Mouse (Mus musculus) forebrain, embryonic 15.5 days (tissue): Measurements from ENCODE around the gene Slfn4. TPM values are rescaled to one million over a fixed set of nuclear protein-coding genes. Genes with fewer than 3 reads are reported as not detected.
"Not testable (repeated sequence)": the region's sequence is repeated elsewhere in the genome, so short reads cannot be mapped to it uniquely, and the experiment has no call there.

ENCODE experiments used
- ATAC-seq: fragments of 200-750 bp; cut with Nextera tagmentation; replicated peaks from 2 replicates; pipeline ENCODE4 v1.8.0; 2017; ENCODE audit warnings: mild to moderate bottlenecking, moderate TSS enrichment, moderate library complexity
- H3K27ac ChIP-seq: fragments of 300-500 bp; sonication (generic); replicated peaks from 2 replicates; pipeline ENCODE4 v1.5.1; 2015; ENCODE audit warnings: mild to moderate bottlenecking, inconsistent platforms
- H3K27me3 ChIP-seq: fragments of 300-500 bp; sonication (generic); 2 replicates; pipeline ENCODE4 v1.6.1; 2015; ENCODE audit warnings: inconsistent platforms
- H3K36me3 ChIP-seq: fragments of 300-500 bp; sonication (generic); 2 replicates; pipeline ENCODE4 v1.6.1; 2015; ENCODE audit warnings: mild to moderate bottlenecking, inconsistent platforms
- H3K4me1 ChIP-seq: fragments of 300-500 bp; sonication (generic); 2 replicates; pipeline ENCODE4 v1.6.1; 2015; ENCODE audit warnings: inconsistent platforms
- H3K4me2 ChIP-seq: fragments of 300-500 bp; sonication (generic); replicated peaks from 2 replicates; pipeline ENCODE4 v1.6.1; 2015; ENCODE audit warnings: mild to moderate bottlenecking, inconsistent platforms
- H3K4me3 ChIP-seq: fragments of 300-500 bp; sonication (generic); 2 replicates; pipeline ENCODE4 v1.5.1; 2015; ENCODE audit warnings: mild to moderate bottlenecking, inconsistent platforms
- H3K9ac ChIP-seq: fragments of 300-500 bp; sonication (generic); replicated peaks from 2 replicates; pipeline ENCODE4 v1.6.1; 2015; ENCODE audit warnings: mild to moderate bottlenecking, inconsistent platforms
- H3K9me3 ChIP-seq: fragments of 300-500 bp; sonication (generic); 2 replicates; pipeline ENCODE4 v1.6.1; 2016; ENCODE audit warnings: inconsistent platforms
- WGBS: fragments of 180-500 bp; shearing (Covaris S2); methylation state at CpG from one replicate; pipeline ENCODE4 v1.1.7; 2015; ENCODE audit warnings: mixed read lengths; 5-methylcytosine and 5-hydroxymethylcytosine counted together
- polyA plus RNA-seq: library from polyadenylated mRNA; unstranded; fragments of >200 nt; fragmentation: Nextera tagmentation; extraction: Ambion mirVana; gene quantifications from 2 replicates; pipeline ENCODE4 v1.2.1, GENCODE M21; 2015

The Slfn4 gene
- not detected in 2 replicates for polyA plus RNA-seq

DNA sequence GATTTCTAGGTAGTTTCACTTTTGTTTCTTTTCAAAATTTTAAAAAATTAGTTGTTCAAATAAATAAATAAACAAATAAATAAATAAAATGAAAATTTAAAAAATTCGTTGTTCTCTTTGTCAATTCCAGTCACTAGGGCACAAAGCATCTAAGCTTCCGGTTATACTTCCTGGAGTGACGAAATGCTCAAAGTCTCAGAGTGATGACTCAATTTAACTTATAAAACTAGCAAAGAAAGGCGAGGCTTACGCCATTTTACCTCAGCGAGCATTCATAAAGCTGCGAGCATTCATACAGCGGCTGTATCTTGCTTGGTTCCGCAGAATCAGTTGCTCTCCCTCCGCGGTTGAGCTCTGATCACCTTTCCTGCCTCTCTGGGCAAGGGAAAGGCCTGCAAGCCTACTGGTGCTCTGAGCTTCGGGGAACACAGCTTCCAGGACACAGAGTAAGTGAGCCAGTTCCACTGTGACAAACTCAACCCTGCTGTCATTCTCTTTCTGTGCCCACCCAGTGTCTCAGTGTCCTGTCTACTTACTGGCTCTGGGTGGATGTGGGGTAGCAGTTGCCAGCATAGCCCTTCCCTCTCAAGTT, at the start of gene Slfn4:
TSS of gene Slfn4 (plus strand) at position 239 of the 592 bp plus-strand sequence.
- H3K27me3 ChIP-seq = no peaks in the 10 kb centered on the region
- no peak for ATAC-seq
- H3K36me3 ChIP-seq = no peaks in the 10 kb centered on the region
- no peak within 1 kb of the TSS for H3K4me2 ChIP-seq
- no peak within 1 kb of the TSS for H3K4me3 ChIP-seq
- H3K27ac ChIP-seq = no peak within 1 kb of the TSS
- no peak within 1 kb of the TSS for H3K9ac ChIP-seq
- H3K9me3 ChIP-seq = no peaks in the 10 kb centered on the region
- 90% methylated on average over 12 of the region's 12 CpGs for WGBS
- no peaks in the 10 kb centered on the region for H3K4me1 ChIP-seq

GRCm38 (mm10) chr11:83125633-83126032, 49.4 kb upstream of the Slfn4 start:
- not testable (repeated sequence) for H3K27ac ChIP-seq, H3K4me3 ChIP-seq, H3K9ac ChIP-seq, H3K4me1 ChIP-seq, H3K36me3 ChIP-seq, ATAC-seq, H3K4me2 ChIP-seq, H3K27me3 ChIP-seq, H3K9me3 ChIP-seq
- no CpG with 5 or more reads among the region's 1 CpGs for WGBS

DNA sequence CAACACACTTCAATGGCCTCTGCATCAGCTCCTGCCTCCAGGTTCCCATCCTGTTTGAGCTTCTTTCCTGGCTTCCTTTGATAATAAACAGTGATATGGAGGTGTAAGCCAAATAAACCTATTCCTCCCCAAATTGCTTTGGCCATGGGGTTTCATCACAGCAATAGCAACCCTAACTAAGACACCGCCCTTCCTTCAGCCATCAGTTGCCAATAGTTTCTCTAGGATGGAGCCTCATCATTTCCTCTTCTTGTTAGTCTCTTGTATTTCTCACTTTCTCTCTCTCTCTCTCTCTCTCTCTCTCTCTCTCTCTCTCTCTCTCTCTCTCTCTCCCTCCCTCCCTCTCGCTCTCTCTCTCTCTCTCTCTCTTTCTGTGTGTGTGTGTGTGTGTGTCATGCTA, 37.7 kb upstream of the Slfn4 start:
- H3K4me2 ChIP-seq, H3K27me3 ChIP-seq, H3K9me3 ChIP-seq, H3K4me3 ChIP-seq, H3K36me3 ChIP-seq, ATAC-seq, H3K9ac ChIP-seq, H3K4me1 ChIP-seq, H3K27ac ChIP-seq: not testable (repeated sequence)
- 88% methylated on average over 1 of the region's 2 CpGs for WGBS

DNA sequence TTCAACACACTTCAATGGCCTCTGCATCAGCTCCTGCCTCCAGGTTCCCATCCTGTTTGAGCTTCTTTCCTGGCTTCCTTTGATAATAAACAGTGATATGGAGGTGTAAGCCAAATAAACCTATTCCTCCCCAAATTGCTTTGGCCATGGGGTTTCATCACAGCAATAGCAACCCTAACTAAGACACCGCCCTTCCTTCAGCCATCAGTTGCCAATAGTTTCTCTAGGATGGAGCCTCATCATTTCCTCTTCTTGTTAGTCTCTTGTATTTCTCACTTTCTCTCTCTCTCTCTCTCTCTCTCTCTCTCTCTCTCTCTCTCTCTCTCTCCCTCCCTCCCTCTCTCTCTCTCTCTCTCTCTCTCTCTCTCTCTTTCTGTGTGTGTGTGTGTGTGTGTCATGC, 26.0 kb upstream of the Slfn4 start:
- H3K9me3 ChIP-seq, H3K4me1 ChIP-seq, H3K4me3 ChIP-seq, ATAC-seq, H3K27ac ChIP-seq, H3K36me3 ChIP-seq, H3K27me3 ChIP-seq, H3K9ac ChIP-seq, H3K4me2 ChIP-seq: not testable (repeated sequence)
- no CpG with 5 or more reads among the region's 1 CpGs for WGBS

DNA sequence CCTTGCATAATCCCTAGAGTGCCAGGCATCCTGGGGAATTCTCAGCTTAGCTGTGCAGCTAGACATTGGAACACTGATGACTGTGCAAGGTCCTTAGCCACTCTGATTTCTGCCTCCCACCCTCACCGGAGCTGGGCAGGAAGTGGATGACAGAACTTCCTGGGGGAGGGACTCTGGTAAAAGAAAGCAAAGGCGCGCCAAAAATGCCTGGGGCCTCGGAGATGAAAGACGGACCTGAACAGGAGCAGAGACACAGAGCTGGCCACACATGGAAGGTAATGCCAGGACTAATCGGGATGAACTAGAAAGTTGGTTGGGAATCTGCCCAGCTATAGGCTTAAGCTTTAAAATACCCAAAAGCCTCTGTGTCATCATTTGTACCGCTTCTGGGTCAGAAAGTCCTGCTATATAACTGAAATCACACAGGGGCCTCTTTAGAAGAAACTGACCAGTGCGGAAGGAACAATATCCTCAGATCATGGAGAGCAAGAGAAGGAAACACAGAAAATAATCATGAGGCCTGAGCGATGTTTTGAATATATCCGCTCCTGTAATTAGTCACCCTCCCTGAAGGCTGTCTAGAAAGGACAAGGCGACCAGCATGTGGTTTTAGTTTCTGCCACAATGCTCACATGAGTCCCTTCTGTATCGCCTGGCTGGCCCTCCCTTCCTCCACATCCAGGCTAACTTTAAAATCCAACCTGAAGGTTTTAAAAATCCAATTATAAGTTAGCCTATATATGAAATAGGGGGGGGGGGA, 16.3 kb downstream of the Slfn4 start, which contains the start of gene Slfn3:
TSS of gene Slfn3 (plus strand) at position 197 of the 760 bp plus-strand sequence.
- Histone ChIP-seq H3K4me2 (no peak within 1 kb of the TSS), H3K27ac (no peak within 1 kb of the TSS), H3K4me1 (no peaks in the 10 kb centered on the region), H3K9ac (no peak within 1 kb of the TSS), H3K4me3 (no peak within 1 kb of the TSS), H3K9me3 (no peaks in the 10 kb centered on the region), H3K36me3 (no peaks in the 10 kb centered on the region), H3K27me3 (no peaks in the 10 kb centered on the region)
- whole genome bisulfite sequencing = 80% methylated on average over 12 of the region's 12 CpGs
- no peak for ATAC-seq

GRCm38 (mm10) chr11:83192001-83192400, 17.0 kb downstream of the Slfn4 start:
- ATAC-seq = no peak
- Histone ChIP-seq H3K27ac (no peak overlapping the region), H3K9me3 (no peaks in the 10 kb centered on the region), H3K9ac (no peak overlapping the region), H3K36me3 (no peaks in the 10 kb centered on the region), H3K4me2 (no peak overlapping the region), H3K27me3 (no peaks in the 10 kb centered on the region), H3K4me3 (no peak overlapping the region), H3K4me1 (no peaks in the 10 kb centered on the region)
- 71% methylated on average over 3 of the region's 3 CpGs for WGBS

GRCm38 (mm10) chr11:83205002-83205401, 30.0 kb downstream of the Slfn4 start:
- Histone ChIP-seq H3K36me3 (no peaks in the 10 kb centered on the region), H3K9me3 (no peaks in the 10 kb centered on the region), H3K9ac (no peak overlapping the region), H3K27me3 (no peaks in the 10 kb centered on the region), H3K4me2 (no peak overlapping the region), H3K4me1 (no peaks in the 10 kb centered on the region), H3K27ac (no peak overlapping the region), H3K4me3 (no peak overlapping the region)
- ATAC-seq = no peak

- H3K27ac ChIP-seq = no peak overlapping the region
- H3K4me1 ChIP-seq = no peaks in the 10 kb centered on the region
- no peak overlapping the region for H3K4me2 ChIP-seq
- no peaks in the 10 kb centered on the region for H3K9me3 ChIP-seq
- no peaks in the 10 kb centered on the region for H3K36me3 ChIP-seq
- ATAC-seq = no peak
- no peaks in the 10 kb centered on the region for H3K27me3 ChIP-seq
- 76% methylated on average over 1 of the region's 1 CpGs for WGBS
- no peak overlapping the region for H3K4me3 ChIP-seq
- H3K9ac ChIP-seq = no peak overlapping the region
Measured at GRCm38 (mm10) chr11:83216119-83216518, 41.1 kb downstream of the Slfn4 start.

DNA sequence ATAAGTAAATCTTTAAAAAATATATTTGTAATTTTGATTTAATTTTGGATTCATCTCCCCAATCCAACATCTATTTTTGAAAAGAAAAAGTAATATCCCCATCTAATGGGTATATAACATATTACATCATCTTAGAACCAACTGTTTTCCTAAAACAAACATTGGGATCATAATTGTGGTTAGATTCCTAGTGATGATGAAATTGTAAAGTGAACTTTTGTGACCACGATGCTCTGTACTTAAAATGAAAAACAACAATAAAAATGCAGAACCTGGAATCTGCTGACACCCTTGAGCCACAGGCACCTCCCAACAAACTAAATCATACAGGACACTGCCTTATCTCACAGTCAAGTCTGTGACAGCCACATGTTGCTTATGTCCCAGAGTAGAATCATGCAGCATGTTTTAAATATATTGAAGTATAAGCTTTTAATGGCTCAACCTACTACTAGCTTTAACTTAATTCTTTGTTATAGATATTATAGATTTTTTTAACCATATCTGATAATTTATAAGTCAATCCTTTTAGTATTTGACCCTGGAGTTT, 46.4 kb downstream of the Slfn4 start:
- WGBS = 85% methylated on average over 1 of the region's 1 CpGs
- H3K9me3 ChIP-seq = no peaks in the 10 kb centered on the region
- H3K9ac ChIP-seq = no peak overlapping the region
- H3K27ac ChIP-seq = no peak overlapping the region
- no peaks in the 10 kb centered on the region for H3K4me1 ChIP-seq
- H3K27me3 ChIP-seq = no peaks in the 10 kb centered on the region
- H3K4me3 ChIP-seq = no peak overlapping the region
- ATAC-seq = no peak
- no peak overlapping the region for H3K4me2 ChIP-seq
- no peaks in the 10 kb centered on the region for H3K36me3 ChIP-seq

DNA sequence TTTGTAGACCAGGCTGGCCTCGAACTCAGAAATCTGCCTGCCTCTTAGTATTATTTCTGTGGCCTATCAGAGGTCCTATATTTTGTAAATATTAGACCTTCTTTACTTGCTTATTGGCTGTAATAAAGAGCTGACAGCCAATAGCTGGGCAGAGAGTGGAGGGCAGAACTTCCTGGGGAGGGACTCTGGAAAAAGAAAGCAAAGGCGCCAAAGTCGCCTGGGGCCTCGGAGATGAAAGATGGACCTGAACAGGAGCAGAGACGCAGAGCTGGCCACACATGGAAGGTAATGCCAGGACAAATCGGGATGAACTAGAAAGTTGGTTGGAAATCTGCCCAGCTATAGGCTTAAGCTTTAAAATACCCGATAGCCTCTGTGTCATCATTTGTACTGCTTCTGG, 48.4 kb downstream of the Slfn4 start:
- ATAC-seq = no peak
- Histone ChIP-seq H3K27me3 (no peaks in the 10 kb centered on the region), H3K36me3 (no peaks in the 10 kb centered on the region), H3K9ac (no peak overlapping the region), H3K4me3 (no peak overlapping the region), H3K4me2 (no peak overlapping the region), H3K4me1 (no peaks in the 10 kb centered on the region), H3K27ac (no peak overlapping the region), H3K9me3 (no peaks in the 10 kb centered on the region)
- whole genome bisulfite sequencing = 86% methylated on average over 7 of the region's 7 CpGs

GRCm38 (mm10) chr11:83223793-83224192, 48.8 kb downstream of the Slfn4 start:
- not testable (repeated sequence) for H3K9me3 ChIP-seq, H3K27ac ChIP-seq, H3K4me1 ChIP-seq, H3K4me3 ChIP-seq, ATAC-seq, H3K4me2 ChIP-seq, H3K36me3 ChIP-seq, H3K9ac ChIP-seq, H3K27me3 ChIP-seq
- WGBS = 92% methylated on average over 5 of the region's 5 CpGs

- 91% methylated on average over 9 of the region's 9 CpGs for WGBS
Measured at GRCm38 (mm10) chr11:83224217-83224616, 49.2 kb downstream of the Slfn4 start.

More at GRCm38 (mm10) chr11:83224217-83224616, 49.2 kb downstream of the Slfn4 start:
- Histone ChIP-seq H3K36me3 (no peaks in the 10 kb centered on the region), H3K4me2 (no peak overlapping the region), H3K4me3 (no peak overlapping the region), H3K27me3 (no peaks in the 10 kb centered on the region), H3K4me1 (no peaks in the 10 kb centered on the region), H3K9me3 (no peaks in the 10 kb centered on the region), H3K27ac (no peak overlapping the region), H3K9ac (no peak overlapping the region)
- no peak for ATAC-seq
